Mouse (Mus musculus) urinary bladder, postnatal 10 days (tissue): Measurements from ENCODE around the gene Ptpn14.

Experiments used
- DNase-seq: peaks from one replicate; pipeline ENCODE4 v3.0.0; 2022; ENCODE audit warnings: low spot score

Ptpn14 gene

GRCm38 (mm10) chr1:189910685-189911345, 182.7 kb downstream of the Ptpn14 start:
- no peak for DNase-seq

- no peak for DNase-seq
Observed at GRCm38 (mm10) chr1:189913093-189913760, 185.2 kb downstream of the Ptpn14 start.

GRCm38 (mm10) chr1:189916422-189917125, 188.5 kb downstream of the Ptpn14 start:
- DNase-seq = no peak

- no peak for DNase-seq
Observed at GRCm38 (mm10) chr1:189917126-189917500, 189.0 kb downstream of the Ptpn14 start.

GRCm38 (mm10) chr1:189919756-189920155, 191.7 kb downstream of the Ptpn14 start:
- DNase-seq = no peak

GRCm38 (mm10) chr1:189920701-189921567, 192.9 kb downstream of the Ptpn14 start:
- no peak for DNase-seq

- no peak for DNase-seq
Observed at GRCm38 (mm10) chr1:189921568-189921817, 193.4 kb downstream of the Ptpn14 start.

GRCm38 (mm10) chr1:189921818-189922592, 193.9 kb downstream of the Ptpn14 start, which contains the start of gene Smyd2:
Gene Smyd2 (minus strand): TSS chr1:189922363.
- DNase-seq = no peak

GRCm38 (mm10) chr1:189922721-189923120, 194.7 kb downstream of the Ptpn14 start:
- no peak for DNase-seq

GRCm38 (mm10) chr1:189923157-189923556, 195.1 kb downstream of the Ptpn14 start:
- no peak for DNase-seq

- DNase-seq = no peak
Observed at GRCm38 (mm10) chr1:189923871-189924568, 196.0 kb downstream of the Ptpn14 start.

- DNase-seq = no peak
Observed at GRCm38 (mm10) chr1:189926279-189926678, 198.2 kb downstream of the Ptpn14 start.
